Mouse (Mus musculus): ENCODE measurements around the gene AY358078.

DNA sequence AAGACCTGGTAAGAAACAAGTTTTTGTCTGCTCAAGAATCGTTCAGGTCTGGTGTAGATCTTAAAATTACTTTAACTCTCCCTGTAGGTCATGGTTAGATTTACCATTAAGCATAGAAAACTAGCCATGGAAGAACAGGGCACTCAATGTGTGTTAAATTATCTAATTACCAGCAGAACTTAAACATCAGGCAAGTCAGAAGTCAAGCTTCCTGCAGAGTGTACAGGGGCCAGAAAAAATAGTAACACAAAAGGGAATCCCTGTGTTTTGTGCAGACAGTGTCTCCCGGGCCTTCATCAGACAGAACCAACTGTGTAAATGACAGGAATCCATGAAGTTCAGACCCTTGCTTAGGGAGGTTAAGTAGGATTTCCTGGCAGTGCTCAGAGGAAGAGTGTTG is 43.9 kb upstream of the AY358078 start:
- TF ChIP-seq POLR2A (IDR thresholded peaks at IDR 0.05; ENCODE audit: borderline replicate concordance, low read depth, low read length) (no peak), CTCF (IDR thresholded peaks at IDR 0.05; ENCODE audit: low read depth, low read length) (no peak)
